Mouse (Mus musculus) small intestine, adult 2 months (tissue): ENCODE measurements around the gene Cib3.
A peak's percentile ranks its signal among the peaks of the same experiment; 100 is the strongest.

Experiments
- CTCF ChIP-seq: fragments of 200-500 bp; IDR thresholded peaks from 2 replicates; pipeline ENCODE4 v1.5.1; 2012; ENCODE audit warnings: low read depth, mild to moderate bottlenecking, control low read depth, inconsistent platforms, low read length, moderate library complexity, mixed read lengths; ENCODE audit not compliant: insufficient replicate concordance, insufficient read length; ENCODE audit errors: extremely low read depth
- POLR2A ChIP-seq: fragments of 200-500 bp; IDR thresholded peaks from 2 replicates; pipeline ENCODE4 v1.6.1; 2012; ENCODE audit warnings: low read depth, mild to moderate bottlenecking, control low read depth, inconsistent platforms, low read length, moderate library complexity

- TF ChIP-seq POLR2A (peak; percentile 47), CTCF (peak; percentile 69; the same call in 1 of the 2 replicates)
Observed at GRCm38 (mm10) chr8:72189417-72190214, 23.0 kb downstream of the Cib3 start, which contains the start of gene Hsh2d.
